Mouse (Mus musculus) limb, embryonic 14.5 days (tissue): ENCODE results near the gene Vrk2. TPM values are rescaled to one million over a fixed set of nuclear protein-coding genes. Genes with fewer than 3 reads are reported as not detected.

Source experiments
- ATAC-seq: fragments of 200-750 bp; cut with Nextera tagmentation; 2 replicates; pipeline ENCODE4 v1.8.0; 2017; ENCODE audit warnings: low read depth, moderate number of reproducible peaks, moderate TSS enrichment; ENCODE audit not compliant: low FRiP score
- DNase-seq: peaks from one replicate; pipeline ENCODE4 v3.0.0-alpha.2; 2015; ENCODE audit warnings: low spot score
- H3K27ac ChIP-seq: fragments of 300-500 bp; sonication (generic); replicated peaks from 2 replicates; pipeline ENCODE4 v1.5.1; 2014; ENCODE audit warnings: low read depth, mild to moderate bottlenecking, low read length, moderate library complexity, mixed read lengths
- H3K27me3 ChIP-seq: fragments of 300-500 bp; sonication (generic); 2 replicates; pipeline ENCODE4 v1.6.1; 2014; ENCODE audit warnings: low read length, mixed read lengths; ENCODE audit not compliant: control insufficient read depth, insufficient read depth
- H3K36me3 ChIP-seq: fragments of 300-500 bp; sonication (generic); 2 replicates; pipeline ENCODE4 v1.6.1; 2014; ENCODE audit warnings: mild to moderate bottlenecking, low read length, moderate library complexity, mixed read lengths; ENCODE audit not compliant: control insufficient read depth, insufficient read depth
- H3K4me1 ChIP-seq: fragments of 300-500 bp; sonication (generic); 2 replicates; pipeline ENCODE4 v1.6.1; 2014; ENCODE audit warnings: antibody characterized with exemption, low read length, mixed read lengths; ENCODE audit not compliant: control insufficient read depth, insufficient read depth
- H3K4me2 ChIP-seq: fragments of 300-500 bp; sonication (generic); replicated peaks from 2 replicates; pipeline ENCODE4 v1.6.1; 2014; ENCODE audit warnings: low read depth, mild to moderate bottlenecking, low read length, moderate library complexity; ENCODE audit not compliant: severe bottlenecking
- H3K4me3 ChIP-seq: fragments of 300-500 bp; sonication (generic); replicated peaks from 2 replicates; pipeline ENCODE4 v1.5.1; 2014; ENCODE audit warnings: low read length
- H3K9ac ChIP-seq: fragments of 300-500 bp; sonication (generic); 2 replicates; pipeline ENCODE4 v1.6.1; 2014; ENCODE audit warnings: mild to moderate bottlenecking, low read depth, low read length, moderate library complexity; ENCODE audit not compliant: severe bottlenecking
- H3K9me3 ChIP-seq: fragments of 300-500 bp; sonication (generic); 2 replicates; pipeline ENCODE4 v1.6.1; 2016; ENCODE audit warnings: low read length; ENCODE audit not compliant: control insufficient read depth
- POLR2A ChIP-seq: fragments of 200-500 bp; IDR thresholded peaks from 2 replicates; pipeline ENCODE4 v1.8.0; 2012; ENCODE audit warnings: inconsistent platforms, mild to moderate bottlenecking, moderate library complexity, borderline replicate concordance; ENCODE audit not compliant: insufficient read depth, insufficient read length; ENCODE audit errors: extremely low read depth
- WGBS: fragments of 180-500 bp; shearing (Covaris S2); extraction: QIAGEN DNeasy Blood & Tissue Kit; methylation state at CpG from one replicate; pipeline ENCODE4 v1.1.7; 2014; 5-methylcytosine and 5-hydroxymethylcytosine counted together
- polyA plus RNA-seq, 2 experiments: library from polyadenylated mRNA; depleted of rRNA in 1 of 2; stranded (reverse) in 1 of 2; unstranded in 1 of 2; fragments of >200 nt; fragmentation: Nextera tagmentation in 1 of 2; extraction: Ambion mirVana in 1 of 2; gene quantifications; 2 replicates each; pipeline versions ENCODE4 v1.2.1 to v1.2.3; 2012 to 2014

Vrk2 gene
- polyA plus RNA-seq, 2 experiments: 10.1 to 20.7 TPM

DNA sequence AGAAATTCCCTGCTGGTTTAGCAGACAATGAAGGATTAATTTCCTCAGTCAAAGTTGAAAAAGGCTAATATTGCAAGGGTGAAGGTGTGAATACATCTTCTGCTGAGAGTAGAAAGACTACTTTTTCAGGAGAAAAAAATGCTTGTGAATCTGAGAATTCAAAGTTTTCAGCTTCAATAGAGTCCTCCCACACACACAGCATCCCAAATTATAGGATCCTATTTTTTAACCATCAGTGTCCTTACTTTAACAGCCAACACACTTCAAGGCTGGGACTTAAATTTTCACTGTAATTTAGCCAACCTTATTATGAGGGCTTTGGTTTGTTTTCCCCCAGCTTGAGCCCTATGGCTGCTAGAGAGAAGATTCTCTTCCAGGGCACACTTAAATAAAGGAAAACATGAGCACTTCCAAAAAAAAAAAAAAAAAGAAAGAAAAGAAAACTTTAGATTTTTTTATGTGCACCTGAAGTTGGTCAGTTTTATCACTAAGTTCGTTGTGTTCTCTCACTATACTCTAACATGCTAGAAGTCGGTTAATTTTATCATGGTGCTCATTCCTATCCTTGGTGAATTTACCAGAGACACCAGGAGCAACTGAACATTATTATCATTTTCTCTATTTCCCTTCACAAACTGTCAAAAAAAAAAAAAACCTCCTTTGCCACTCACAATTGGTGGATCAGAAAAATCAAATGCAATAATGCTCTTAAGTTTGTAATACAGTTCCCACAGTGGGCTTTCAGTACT, 24.9 kb upstream of the Vrk2 start:
- Histone ChIP-seq H3K4me1 (no peaks in the 10 kb centered on the region), H3K9ac (no peak overlapping the region), H3K27me3 (no peaks in the 10 kb centered on the region), H3K27ac (no peak overlapping the region), H3K9me3 (no peaks in the 10 kb centered on the region), H3K36me3 (no peaks in the 10 kb centered on the region), H3K4me3 (no peak overlapping the region), H3K4me2 (no peak overlapping the region)
- TF ChIP-seq POLR2A: no peak
- 80% methylated on average over 2 of the region's 2 CpGs for WGBS
- DNase-seq: no peak
- no peak for ATAC-seq

DNA sequence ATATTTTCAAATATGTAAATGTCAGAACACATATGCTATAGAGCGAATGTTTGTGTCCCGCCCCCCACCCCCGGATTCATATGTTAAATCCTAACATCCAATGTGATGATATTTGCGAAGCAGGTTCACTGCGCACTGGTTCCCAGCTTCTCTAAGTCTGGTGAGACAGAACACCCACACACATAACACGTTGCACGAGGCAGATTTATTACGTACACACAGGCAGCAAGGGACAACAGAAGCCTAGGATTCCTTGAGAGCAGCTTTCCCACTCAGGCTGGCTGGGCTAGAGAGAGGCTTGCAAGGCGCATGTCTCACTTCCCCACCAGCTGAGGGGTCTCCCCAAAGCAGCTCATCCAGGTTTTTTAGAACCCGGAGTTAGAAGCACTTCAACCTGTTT, 15.0 kb upstream of the Vrk2 start:
- Histone ChIP-seq H3K4me2 (no peak overlapping the region), H3K9me3 (no peaks in the 10 kb centered on the region), H3K9ac (no peak overlapping the region), H3K4me1 (no peaks in the 10 kb centered on the region; the same call in 1 of the 2 replicates), H3K27ac (no peak overlapping the region), H3K27me3 (no peaks in the 10 kb centered on the region), H3K4me3 (no peak overlapping the region), H3K36me3 (no peaks in the 10 kb centered on the region)
- TF ChIP-seq POLR2A: no peak
- WGBS: 59% methylated on average over 10 of the region's 10 CpGs
- no peak for DNase-seq
- ATAC-seq: no peak

DNA sequence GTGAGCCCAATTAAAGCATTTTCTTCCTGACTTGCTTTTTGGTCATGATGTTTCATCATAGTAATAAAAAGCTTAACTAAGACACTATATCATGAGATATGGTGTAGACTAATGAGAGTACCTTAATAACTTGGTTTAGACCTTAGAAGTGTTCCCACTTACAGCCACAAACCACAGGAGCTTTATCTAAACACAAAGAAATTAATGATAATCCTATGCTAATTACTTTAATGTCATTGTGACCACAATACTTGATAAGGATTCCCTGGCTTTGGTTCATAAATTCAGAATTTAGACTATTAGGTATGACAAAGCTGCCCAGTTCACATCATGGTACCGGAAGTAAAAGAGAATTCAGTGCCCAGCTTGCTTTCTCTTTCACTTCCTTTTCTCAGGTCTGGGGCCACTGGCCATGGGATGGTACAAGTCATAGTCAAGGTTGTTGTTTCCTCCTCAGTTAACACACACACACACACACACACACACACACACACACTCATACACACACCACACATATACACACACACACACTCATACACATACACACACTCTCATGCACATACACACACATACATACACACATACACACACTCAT, 10.4 kb upstream of the Vrk2 start:
- no peaks in the 10 kb centered on the region for H3K36me3 ChIP-seq
- no peaks in the 10 kb centered on the region for H3K9me3 ChIP-seq
- DNase-seq (no peak), ATAC-seq (no peak)
- no peak overlapping the region for H3K27ac ChIP-seq
- 96% methylated on average over 1 of the region's 1 CpGs for WGBS
- no peaks in the 10 kb centered on the region; the same call in 1 of the 2 replicates for H3K4me1 ChIP-seq
- H3K27me3 ChIP-seq: no peaks in the 10 kb centered on the region
- no peak overlapping the region for H3K4me2 ChIP-seq
- no peak for TF ChIP-seq POLR2A
- no peak overlapping the region for H3K9ac ChIP-seq
- H3K4me3 ChIP-seq: no peak overlapping the region

DNA sequence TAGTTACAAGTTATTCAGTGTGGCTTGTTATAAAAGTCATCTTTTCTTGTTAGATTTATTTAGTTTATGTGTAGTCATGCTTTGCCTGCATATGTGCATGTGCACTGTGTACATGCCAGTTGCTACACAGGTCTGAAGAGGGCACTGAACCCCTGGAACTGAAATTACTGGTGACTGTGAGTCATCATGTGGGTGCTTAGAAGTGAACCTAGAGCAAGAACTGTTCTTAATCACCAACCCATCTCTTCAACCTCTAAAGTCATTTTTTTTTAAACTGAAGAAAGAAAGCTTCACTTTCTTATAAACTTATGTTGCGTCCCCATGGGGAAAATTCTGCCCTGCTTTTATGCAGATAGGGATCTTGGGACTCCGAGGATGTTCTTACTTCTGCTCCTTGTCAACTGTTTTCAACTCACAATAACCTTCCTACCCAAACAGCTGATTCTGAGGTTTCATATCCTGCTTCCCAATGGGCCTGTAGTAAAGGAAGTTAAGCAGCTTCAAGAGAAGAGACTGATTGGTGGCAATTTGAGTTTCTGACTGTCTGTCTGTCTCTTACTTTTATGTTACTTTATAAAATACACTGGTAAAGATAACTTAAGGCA, 7.9 kb upstream of the Vrk2 start:
- no peak overlapping the region for H3K4me3 ChIP-seq
- H3K4me1 ChIP-seq: no peaks in the 10 kb centered on the region
- H3K4me2 ChIP-seq: no peak overlapping the region
- no peak overlapping the region for H3K27ac ChIP-seq
- TF ChIP-seq POLR2A: no peak
- H3K9me3 ChIP-seq: no peaks in the 10 kb centered on the region
- ATAC-seq (no peak), DNase-seq (no peak)
- H3K9ac ChIP-seq: no peak overlapping the region
- 79% methylated on average over 2 of the region's 2 CpGs for WGBS
- no peaks in the 10 kb centered on the region for H3K27me3 ChIP-seq
- no peaks in the 10 kb centered on the region for H3K36me3 ChIP-seq

DNA sequence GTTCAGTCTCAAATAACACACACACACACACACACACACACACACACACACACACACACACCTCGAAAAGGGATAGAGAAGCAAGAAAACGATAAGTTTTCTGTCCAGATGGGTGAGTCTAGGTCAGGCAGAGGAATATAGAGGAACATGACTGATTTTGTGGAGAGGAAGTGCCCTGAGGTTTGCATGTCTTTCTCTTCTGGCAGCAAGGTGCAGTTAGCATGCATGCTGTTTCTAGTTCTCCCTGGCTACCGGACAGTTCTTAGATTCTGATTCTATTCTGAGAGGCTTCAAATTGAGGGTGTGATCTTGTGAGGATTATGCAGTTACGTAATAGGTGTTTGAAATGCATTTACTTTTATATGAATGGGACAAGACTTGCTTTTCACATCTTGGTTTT, 6.9 kb upstream of the Vrk2 start:
- no peak overlapping the region for H3K9ac ChIP-seq
- DNase-seq: no peak
- no peaks in the 10 kb centered on the region for H3K36me3 ChIP-seq
- no peaks in the 10 kb centered on the region for H3K4me1 ChIP-seq
- WGBS: 81% methylated on average over 4 of the region's 4 CpGs
- no peak overlapping the region for H3K4me2 ChIP-seq
- no peak overlapping the region for H3K27ac ChIP-seq
- TF ChIP-seq POLR2A: no peak
- ATAC-seq: no peak
- H3K4me3 ChIP-seq: no peak overlapping the region
- H3K27me3 ChIP-seq: no peaks in the 10 kb centered on the region
- no peaks in the 10 kb centered on the region for H3K9me3 ChIP-seq
